Mouse (Mus musculus): ENCODE data around the gene Olfr105-ps.

The Olfr105-ps gene

GRCm38 (mm10) chr17:37378733-37379132 lies at the start of gene Olfr105-ps:
Olfr105-ps (plus strand) TSS chr17:37379033.
- DNase-seq (ENCODE audit: low spot score in 2 of 2) = no peak

DNA sequence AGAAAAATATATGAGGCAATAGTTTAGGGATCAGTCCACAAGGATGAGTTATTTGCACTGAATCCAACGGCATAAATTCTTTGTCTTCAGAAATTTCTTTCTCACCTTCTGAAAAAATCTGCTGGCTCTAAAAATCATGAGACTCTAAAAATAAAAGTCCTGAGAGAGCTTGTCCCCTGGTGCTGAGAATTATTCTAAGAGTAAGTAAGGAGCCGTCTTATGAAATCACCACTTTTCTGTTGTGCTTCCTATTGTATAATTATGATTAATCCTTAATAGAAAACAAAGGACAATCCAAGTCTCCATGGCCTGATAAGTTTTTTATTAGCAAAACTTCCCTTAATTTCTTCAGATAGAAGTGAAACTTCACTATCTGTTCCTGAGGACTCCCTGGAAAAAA lies 39.2 kb upstream of the Olfr105-ps start, which contains the start of gene Olfr103:
Gene Olfr103, minus strand, starts transcription at position 101 of the 400 bp plus-strand sequence.
- DNase-seq (ENCODE audit: low spot score in 2 of 2) = no peak

DNA sequence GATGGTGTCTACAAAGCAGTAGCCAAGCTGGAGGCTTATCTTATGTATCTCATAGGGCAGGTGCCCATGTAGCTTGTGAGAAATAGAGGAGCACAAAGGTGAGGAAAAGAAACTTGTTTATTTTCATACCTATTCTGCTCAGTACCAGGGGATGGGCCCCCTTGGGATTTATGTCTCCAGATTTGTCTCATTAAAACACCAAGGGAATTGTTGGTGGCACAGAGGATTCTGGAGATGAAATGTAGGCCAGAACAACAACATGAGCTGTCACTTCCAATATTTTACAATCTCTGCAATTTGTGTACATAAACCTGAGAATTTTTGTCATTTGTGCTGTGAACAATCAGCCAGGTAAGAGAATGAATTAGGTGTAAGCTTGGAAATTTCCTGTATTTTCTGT lies 19.6 kb upstream of the Olfr105-ps start, which contains the start of gene Olfr104-ps:
Gene Olfr104-ps, plus strand, starts transcription at position 301 of the 400 bp plus-strand sequence.
- no peak for DNase-seq (ENCODE audit: low spot score in 2 of 2)

- DNase-seq (ENCODE audit: low spot score in 2 of 2) = no peak
Measured at GRCm38 (mm10) chr17:37390093-37390492, 11.3 kb downstream of the Olfr105-ps start, which contains the start of gene Olfr106-ps. Olfr106-ps (plus strand) TSS chr17:37390393.

DNA sequence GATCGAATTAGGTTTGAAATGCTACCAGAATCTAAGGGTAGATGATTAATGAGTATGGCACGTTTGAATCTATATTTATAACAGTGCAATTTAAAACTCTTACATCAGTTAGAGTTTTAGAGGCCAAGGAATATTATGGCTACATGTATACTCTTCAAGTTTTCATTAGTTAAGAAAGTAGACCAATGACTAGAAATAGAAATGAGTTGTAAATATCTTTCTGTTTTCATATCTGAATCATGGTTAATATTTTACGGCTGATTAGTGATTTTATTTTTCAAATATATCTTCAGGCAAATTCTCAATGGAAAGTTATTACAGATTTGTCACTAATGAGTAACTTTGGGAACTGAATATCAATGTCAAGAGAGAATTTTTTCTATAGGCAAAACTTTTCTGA lies 20.1 kb downstream of the Olfr105-ps start, which contains the start of gene Olfr107:
Gene Olfr107, plus strand, starts transcription at position 301 of the 400 bp plus-strand sequence.
- DNase-seq (ENCODE audit: low spot score in 2 of 2) = no peak

- DNase-seq (ENCODE audit: low spot score in 2 of 2) = no peak
Measured at GRCm38 (mm10) chr17:37413380-37413779, 34.5 kb downstream of the Olfr105-ps start.
